Mouse (Mus musculus) testis, adult 2 months (tissue): ENCODE measurements around the gene Mmrn1.

ENCODE experiments used
- CTCF ChIP-seq: fragments of 200-500 bp; IDR thresholded peaks from 2 replicates; pipeline ENCODE4 v1.5.1; 2012; ENCODE audit warnings: low read depth, mild to moderate bottlenecking, inconsistent platforms, low read length, moderate library complexity; ENCODE audit not compliant: control insufficient read depth, insufficient read depth, insufficient replicate concordance
- POLR2A ChIP-seq: fragments of 200-500 bp; IDR thresholded peaks from 2 replicates; pipeline ENCODE4 v1.6.1; 2012; ENCODE audit warnings: low read depth, mild to moderate bottlenecking, inconsistent platforms, low read length, moderate library complexity; ENCODE audit not compliant: control insufficient read depth

DNA sequence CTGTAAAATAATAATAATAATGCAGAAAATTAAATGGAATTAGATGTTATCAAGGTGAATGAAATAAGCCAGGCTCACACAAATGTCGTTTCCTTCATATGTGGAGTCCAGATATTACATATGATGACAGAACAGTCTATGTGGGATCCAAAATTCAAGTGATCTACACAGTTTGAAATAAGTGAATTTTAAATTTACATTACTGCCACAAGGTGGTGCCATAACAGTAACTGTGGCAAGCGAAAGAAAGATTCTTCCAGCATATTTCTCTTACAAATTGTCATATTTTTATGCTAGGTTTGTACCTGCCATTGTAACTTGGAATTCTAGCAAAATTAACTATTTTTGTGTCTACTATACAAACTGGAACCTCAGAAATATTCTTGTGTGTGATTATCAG lies 61.1 kb downstream of the Mmrn1 start:
- TF ChIP-seq CTCF (no peak), POLR2A (no peak)
